Mouse (Mus musculus): ENCODE results near the gene Usp3. TPM values are rescaled to one million over a fixed set of nuclear protein-coding genes. Genes with fewer than 3 reads are reported as not detected.

Usp3 gene
- total and polyA plus RNA-seq, 3 experiments: 24.4 to 39.5 (median 36.6) TPM

GRCm38 (mm10) chr9:66590051-66590450, 2.9 kb downstream of the Usp3 start:
- Histone ChIP-seq H3K27me3 (replicated peaks) (no peaks in the 10 kb centered on the region), H3K36me3 (replicated peaks in 1 of 2; ENCODE audit: control insufficient read depth in 1 of 2, insufficient read depth in 1 of 2, low read length in 1 of 2) (no peaks in the 10 kb centered on the region), H3K4me2 (ENCODE audit: insufficient read depth, low read depth, poor library complexity, severe bottlenecking) (peak overlapping the region; percentile 45; the same call in 1 of the 2 replicates), H3K4me1 (ENCODE audit: control insufficient read depth in 1 of 2, insufficient read depth in 2 of 2) (peaks cover 4 to 64% of the 10 kb centered on the region in 2 experiments; a peak in 2 of 4 replicates), H3K27ac (ENCODE audit: insufficient read depth, low read depth) (no peak overlapping the region), H3K79me2 (replicated peaks; ENCODE audit: control insufficient read depth, extremely low read depth, insufficient read depth, poor library complexity, severe bottlenecking) (peaks cover 36% of the 10 kb centered on the region), H3K4me3 (replicated peaks in 1 of 3; ENCODE audit: low read depth in 2 of 3, low read length in 2 of 3, poor library complexity in 1 of 3) (no peak overlapping the region), H3K9me3 (replicated peaks; ENCODE audit: low read length) (no peaks in the 10 kb centered on the region), H3K9ac (ENCODE audit: insufficient read depth, low read depth) (no peak overlapping the region)
- no peak for DNase-seq (ENCODE audit: extremely low read depth)
- TF ChIP-seq ELF1 (IDR thresholded peaks at IDR 0.05; ENCODE audit: low read depth, low read length) (no peak), CTCF (conservative IDR thresholded peaks at IDR 0.05 in 1 of 2, IDR thresholded peaks at IDR 0.05 in 1 of 2; ENCODE audit: low read depth in 2 of 2, low read length in 2 of 2) (no peak), NRF1 (IDR thresholded peaks at IDR 0.05; ENCODE audit: low read depth, low read length) (no peak), MAFK (IDR thresholded peaks at IDR 0.05; ENCODE audit: insufficient replicate concordance, low read length) (no peak), IRF4 (IDR thresholded peaks at IDR 0.05; ENCODE audit: low read depth, low read length) (no peak), SIN3A (IDR thresholded peaks at IDR 0.05; ENCODE audit: low read length) (no peak)
- in situ Hi-C loops (cut with MboI; ENCODE audit: low pct_ligation_motif_present, low pct_unique_long_range_greater_than_20kb, low sequenced_read_pairs): no loop called here
- dilution Hi-C loops (cut with MboI; ENCODE audit: extremely low pct_ligation_motif_present, extremely low pct_unique_long_range_greater_than_20kb, low sequenced_read_pairs): no loop called here

GRCm38 (mm10) chr9:66587016-66587415, 5.9 kb downstream of the Usp3 start:
- TF ChIP-seq MXI1 (IDR thresholded peaks at IDR 0.05; ENCODE audit: low read depth, low read length) (no peak), MAX (IDR thresholded peaks at IDR 0.05; ENCODE audit: low read length) (no peak), USF1 (IDR thresholded peaks at IDR 0.05; ENCODE audit: low read depth, low read length) (no peak), IRF4 (IDR thresholded peaks at IDR 0.05; ENCODE audit: low read depth, low read length) (no peak), RAD21 (IDR thresholded peaks at IDR 0.05; ENCODE audit: low read depth, low read length) (no peak), JUN (IDR thresholded peaks at IDR 0.05; ENCODE audit: insufficient read depth, low read depth, low read length) (no peak), NELFE (IDR thresholded peaks at IDR 0.05; ENCODE audit: low read depth, low read length) (no peak), MYC (IDR thresholded peaks at IDR 0.05; ENCODE audit: low read depth, low read length) (no peak), E2F4 (IDR thresholded peaks at IDR 0.05; ENCODE audit: insufficient replicate concordance, low read depth, low read length) (no peak), EP300 (IDR thresholded peaks at IDR 0.05; ENCODE audit: low read length) (no peak), ETS1 (conservative IDR thresholded peaks at IDR 0.05; ENCODE audit: low read depth, low read length) (no peak), POLR2AphosphoS2 (IDR thresholded peaks at IDR 0.05; ENCODE audit: low read depth, low read length) (no peak), MAZ (IDR thresholded peaks at IDR 0.05; ENCODE audit: low read depth, low read length) (no peak), TCF12 (IDR thresholded peaks at IDR 0.05; ENCODE audit: low read depth, low read length) (no peak), ZKSCAN1 (IDR thresholded peaks at IDR 0.05; ENCODE audit: borderline replicate concordance, low read depth, low read length) (no peak), NRF1 (IDR thresholded peaks at IDR 0.05; ENCODE audit: low read depth, low read length) (no peak), ELF1 (IDR thresholded peaks at IDR 0.05; ENCODE audit: low read depth, low read length) (no peak), ZC3H11A (IDR thresholded peaks at IDR 0.05; ENCODE audit: low read depth, low read length) (no peak)
- H3K9ac ChIP-seq (ENCODE audit: insufficient read depth, low read depth): no peak overlapping the region
- H3K4me2 ChIP-seq (ENCODE audit: insufficient read depth, low read depth, poor library complexity, severe bottlenecking): no peak overlapping the region
- H3K79me2 ChIP-seq (replicated peaks; ENCODE audit: control insufficient read depth, extremely low read depth, insufficient read depth, poor library complexity, severe bottlenecking): peaks cover 36% of the 10 kb centered on the region
- H3K27me3 ChIP-seq (replicated peaks): no peaks in the 10 kb centered on the region
- dilution Hi-C loops (cut with MboI; ENCODE audit: extremely low pct_ligation_motif_present, extremely low pct_unique_long_range_greater_than_20kb, low sequenced_read_pairs) (no loop called here), in situ Hi-C loops (cut with MboI; ENCODE audit: low pct_ligation_motif_present, low pct_unique_long_range_greater_than_20kb, low sequenced_read_pairs) (no loop called here)
- H3K4me1 ChIP-seq (ENCODE audit: control insufficient read depth in 1 of 2, insufficient read depth in 2 of 2): peaks cover 0 to 61% of the 10 kb centered on the region in 2 experiments; a peak in 2 of 4 replicates
- DNase-seq (ENCODE audit: extremely low read depth): no peak
- no peak overlapping the region for H3K4me3 ChIP-seq (replicated peaks in 1 of 3; ENCODE audit: low read depth in 2 of 3, low read length in 2 of 3, poor library complexity in 1 of 3)
- H3K9me3 ChIP-seq (replicated peaks; ENCODE audit: low read length): no peaks in the 10 kb centered on the region
- H3K36me3 ChIP-seq (replicated peaks in 1 of 2; ENCODE audit: control insufficient read depth in 1 of 2, insufficient read depth in 1 of 2, low read length in 1 of 2): no peaks in the 10 kb centered on the region
- H3K27ac ChIP-seq (ENCODE audit: insufficient read depth, low read depth): no peak overlapping the region

All from CH12.LX (cell line).